Mouse (Mus musculus) intestine, embryonic 16.5 days (tissue): Measurements from ENCODE around the gene Abat. TPM values are rescaled to one million over a fixed set of nuclear protein-coding genes. Genes with fewer than 3 reads are reported as not detected.

Source experiments
- ATAC-seq: fragments of 200-750 bp; cut with Nextera tagmentation; 2 replicates; pipeline ENCODE4 v1.8.0; 2017; ENCODE audit warnings: moderate TSS enrichment, moderate library complexity
- H3K27ac ChIP-seq: fragments of 300-500 bp; sonication (generic); 2 replicates; pipeline ENCODE4 v1.5.1; 2014; ENCODE audit warnings: mild to moderate bottlenecking, low read length
- H3K27me3 ChIP-seq: fragments of 300-500 bp; sonication (generic); replicated peaks from 2 replicates; pipeline ENCODE4 v1.6.1; 2014; ENCODE audit warnings: low read length, control low read depth, mixed read lengths; ENCODE audit not compliant: control insufficient read depth, insufficient read depth
- H3K36me3 ChIP-seq: fragments of 300-500 bp; sonication (generic); 2 replicates; pipeline ENCODE4 v1.6.1; 2014; ENCODE audit warnings: low read length, control low read depth; ENCODE audit not compliant: control insufficient read depth, insufficient read depth
- H3K4me1 ChIP-seq: fragments of 300-500 bp; sonication (generic); 2 replicates; pipeline ENCODE4 v1.6.1; 2014; ENCODE audit warnings: low read length, control low read depth, mixed read lengths; ENCODE audit not compliant: control insufficient read depth, insufficient read depth
- H3K4me2 ChIP-seq: fragments of 300-500 bp; sonication (generic); 2 replicates; pipeline ENCODE4 v1.6.1; 2014; ENCODE audit warnings: low read depth, low read length, control low read depth
- H3K4me3 ChIP-seq: fragments of 300-500 bp; sonication (generic); 2 replicates; pipeline ENCODE4 v1.5.1; 2014; ENCODE audit warnings: mild to moderate bottlenecking, low read length
- H3K9ac ChIP-seq: fragments of 300-500 bp; sonication (generic); 2 replicates; pipeline ENCODE4 v1.6.1; 2014; ENCODE audit warnings: low read depth, low read length
- H3K9me3 ChIP-seq: fragments of 300-500 bp; sonication (generic); 2 replicates; pipeline ENCODE4 v1.6.1; 2016; ENCODE audit warnings: low read length, control low read depth; ENCODE audit not compliant: control insufficient read depth
- WGBS: fragments of 180-500 bp; shearing (Covaris S2); extraction: QIAGEN DNeasy Blood & Tissue Kit; methylation state at CpG from one replicate; pipeline ENCODE4 v1.1.7; 2014; 5-methylcytosine and 5-hydroxymethylcytosine counted together
- polyA plus RNA-seq: library from polyadenylated mRNA; unstranded; fragments of >200 nt; fragmentation: Nextera tagmentation; extraction: Ambion mirVana; gene quantifications from 2 replicates; pipeline ENCODE4 v1.2.1, GENCODE M21; 2015

Abat gene
- polyA plus RNA-seq, 1 experiment from 2014 or later = 80.0 TPM

DNA sequence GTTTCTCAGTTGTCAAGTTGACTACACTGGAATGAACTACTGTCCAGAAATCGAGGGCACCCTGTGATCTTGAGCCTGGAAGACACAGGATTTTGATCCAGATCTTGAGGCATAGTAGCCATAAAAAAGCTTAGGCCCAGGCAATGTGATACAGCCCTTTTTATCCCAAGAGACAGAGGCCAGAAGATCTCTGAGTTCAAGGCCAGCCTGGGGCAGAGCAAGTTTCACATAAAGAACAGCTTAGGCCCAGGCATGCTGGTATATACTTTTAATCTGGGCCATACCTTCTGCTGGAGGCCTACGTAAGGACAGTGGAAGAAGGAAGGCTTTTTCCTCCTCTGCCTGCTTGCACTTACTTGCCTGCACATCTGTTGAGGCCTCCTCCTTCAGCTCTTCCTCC lies 51.6 kb downstream of the Abat start:
- Histone ChIP-seq H3K9ac (no peak overlapping the region), H3K36me3 (no peaks in the 10 kb centered on the region), H3K4me2 (no peak overlapping the region), H3K4me1 (peaks cover 17% of the 10 kb centered on the region), H3K9me3 (peaks cover 4% of the 10 kb centered on the region), H3K27ac (peak overlapping the region; percentile 91), H3K27me3 (no peaks in the 10 kb centered on the region), H3K4me3 (no peak overlapping the region)
- WGBS = 74% methylated on average over 2 of the region's 2 CpGs
- no peak for ATAC-seq

DNA sequence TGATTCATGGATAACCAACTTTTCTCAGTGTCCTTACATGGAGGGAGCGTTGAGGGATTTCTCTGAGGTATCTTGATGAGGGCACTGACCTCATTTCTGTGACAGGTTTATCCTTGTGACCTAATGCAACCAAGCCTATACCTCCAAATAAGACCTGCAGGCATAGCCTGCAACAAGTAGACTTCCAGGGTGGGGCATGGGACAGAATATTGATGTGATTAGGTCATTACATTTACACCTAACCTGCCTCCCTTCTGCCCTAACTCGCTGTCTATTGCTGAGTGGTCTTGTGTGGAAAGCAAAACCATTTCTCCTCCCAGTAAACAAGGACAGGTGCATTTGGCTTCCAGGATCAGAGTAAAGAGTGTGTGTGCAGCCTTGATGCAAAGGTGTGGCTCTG lies 52.3 kb downstream of the Abat start:
- Histone ChIP-seq H3K27me3 (no peaks in the 10 kb centered on the region), H3K9me3 (no peaks in the 10 kb centered on the region), H3K9ac (no peak overlapping the region), H3K4me3 (no peak overlapping the region), H3K4me1 (peaks cover 24% of the 10 kb centered on the region), H3K4me2 (no peak overlapping the region; the same call in 1 of the 2 replicates), H3K27ac (peak overlapping the region; percentile 91), H3K36me3 (no peaks in the 10 kb centered on the region)
- ATAC-seq = peak; percentile 53
- WGBS = 60% methylated on average over 2 of the region's 2 CpGs

DNA sequence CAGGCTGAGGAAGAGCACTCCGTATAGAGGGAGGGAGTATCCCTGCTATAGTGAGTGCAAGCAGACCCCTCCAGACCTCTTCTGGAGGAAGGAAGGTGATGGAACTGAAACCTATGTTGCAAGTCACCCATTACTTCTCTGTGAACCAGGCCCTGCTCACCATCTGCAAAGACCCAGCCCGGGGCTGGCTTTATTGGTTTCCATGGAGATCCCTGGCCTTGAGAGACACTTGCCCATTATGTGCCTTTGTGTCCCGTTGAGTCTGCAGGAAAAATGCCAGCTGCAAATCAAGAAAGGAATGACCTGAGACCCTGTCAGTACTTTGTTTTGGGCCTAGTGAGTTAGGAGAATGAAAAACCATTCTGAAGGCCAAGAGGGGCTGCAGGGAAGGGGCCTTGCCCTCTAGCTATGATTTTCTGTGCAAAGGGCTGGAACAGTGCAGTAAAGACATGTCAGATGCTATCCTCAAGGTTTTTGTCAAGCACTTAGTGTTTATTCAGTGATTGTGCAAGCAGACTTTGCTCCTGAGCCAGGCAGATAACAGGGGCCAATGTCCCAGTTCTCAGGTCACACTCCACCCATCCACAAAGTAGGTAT lies 53.0 kb downstream of the Abat start:
- no peaks in the 10 kb centered on the region for H3K27me3 ChIP-seq
- peak overlapping the region; percentile 91 for H3K27ac ChIP-seq
- no peak overlapping the region for H3K9ac ChIP-seq
- no peaks in the 10 kb centered on the region for H3K9me3 ChIP-seq
- H3K36me3 ChIP-seq = no peaks in the 10 kb centered on the region
- no peak overlapping the region for H3K4me3 ChIP-seq
- peak overlapping the region; percentile 17; the same call in 1 of the 2 replicates for H3K4me2 ChIP-seq
- ATAC-seq = peak; percentile 90
- H3K4me1 ChIP-seq = peaks cover 27% of the 10 kb centered on the region
- 11% methylated on average over 3 of the region's 3 CpGs for WGBS

DNA sequence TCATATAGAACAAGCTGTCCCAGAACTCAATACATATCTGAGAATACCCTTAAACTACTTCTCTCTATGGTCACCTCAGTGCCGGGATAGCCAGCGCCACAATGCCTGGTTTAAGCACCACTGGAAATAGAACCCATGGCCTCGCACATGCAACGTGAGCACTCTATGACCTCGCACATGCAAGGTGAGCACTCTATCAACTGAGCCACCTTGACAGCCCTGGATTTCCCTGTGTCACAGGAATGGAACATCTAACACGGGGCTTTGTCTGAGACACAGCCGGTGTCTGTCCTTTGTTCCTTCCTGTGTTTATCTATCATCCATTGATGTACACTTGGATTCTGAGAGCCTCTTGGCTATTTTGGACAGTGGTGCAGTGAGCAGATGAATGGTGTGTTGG lies 55.7 kb downstream of the Abat start:
- Histone ChIP-seq H3K9ac (no peak overlapping the region), H3K27ac (no peak overlapping the region), H3K27me3 (no peaks in the 10 kb centered on the region), H3K36me3 (no peaks in the 10 kb centered on the region), H3K4me3 (no peak overlapping the region), H3K9me3 (no peaks in the 10 kb centered on the region), H3K4me1 (peaks cover 32% of the 10 kb centered on the region), H3K4me2 (no peak overlapping the region)
- WGBS = 79% methylated on average over 7 of the region's 7 CpGs
- no peak for ATAC-seq

DNA sequence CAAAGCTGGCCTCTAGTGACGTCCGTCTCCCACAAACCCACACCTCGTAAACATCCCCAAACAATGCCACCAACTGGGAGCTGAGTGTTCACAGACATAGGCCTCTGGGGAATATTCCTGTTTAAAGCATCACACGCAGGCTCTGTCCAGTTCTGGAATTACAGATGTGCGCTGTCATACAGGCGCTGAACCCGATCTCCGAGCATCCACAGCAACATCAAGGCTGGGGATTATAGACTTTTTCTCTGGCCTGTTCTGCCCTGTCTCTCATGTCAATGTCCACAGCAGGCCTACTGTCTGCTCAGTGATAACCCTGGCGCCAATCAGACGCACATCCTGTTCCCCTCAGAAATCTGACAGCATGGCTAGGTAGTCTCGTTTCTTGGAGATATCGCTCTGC lies 57.1 kb downstream of the Abat start:
- no peak for ATAC-seq
- WGBS = 72% methylated on average over 12 of the region's 12 CpGs
- H3K4me2 ChIP-seq = no peak overlapping the region
- no peaks in the 10 kb centered on the region for H3K27me3 ChIP-seq
- no peaks in the 10 kb centered on the region for H3K36me3 ChIP-seq
- no peak overlapping the region for H3K9ac ChIP-seq
- peaks cover 23% of the 10 kb centered on the region for H3K4me1 ChIP-seq
- H3K9me3 ChIP-seq = no peaks in the 10 kb centered on the region
- H3K27ac ChIP-seq = peak overlapping the region; percentile 57
- no peak overlapping the region for H3K4me3 ChIP-seq

DNA sequence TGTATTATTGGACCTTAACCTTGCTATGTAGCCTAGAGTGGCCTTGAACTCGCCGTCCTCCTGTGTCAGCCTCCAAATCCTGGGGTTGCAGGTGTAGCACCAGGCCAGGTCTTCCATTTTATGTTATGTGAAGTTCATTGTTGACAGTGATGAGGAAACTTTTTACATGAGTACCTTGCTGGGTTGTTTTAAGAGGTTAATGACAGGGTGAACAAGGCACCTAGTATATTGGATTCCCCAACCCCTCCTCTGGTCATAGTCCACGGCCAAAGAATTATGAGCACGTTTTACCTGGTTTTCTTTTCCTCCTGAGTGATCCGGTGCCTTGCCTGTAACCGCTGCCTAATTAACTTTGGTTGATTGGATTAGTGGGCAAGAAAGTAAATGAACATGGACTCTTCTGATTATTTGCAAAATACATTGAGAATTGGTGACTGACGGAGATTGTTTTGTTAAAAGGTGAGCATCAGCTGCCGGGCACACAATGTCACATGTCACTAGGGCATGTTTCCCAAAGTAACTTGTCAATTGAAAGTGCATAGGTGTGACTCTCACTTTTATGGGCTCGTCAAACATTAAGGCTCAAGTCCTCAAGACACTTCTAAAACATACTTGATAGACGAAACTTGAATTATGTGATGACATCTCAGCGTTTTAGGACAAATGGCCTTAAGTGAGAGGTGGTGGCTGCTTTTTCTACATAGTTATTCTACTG lies 57.8 kb downstream of the Abat start:
- peak; percentile 36 for ATAC-seq
- Histone ChIP-seq H3K9ac (no peak overlapping the region), H3K36me3 (no peaks in the 10 kb centered on the region), H3K27me3 (no peaks in the 10 kb centered on the region), H3K4me3 (no peak overlapping the region), H3K4me2 (no peak overlapping the region), H3K9me3 (no peaks in the 10 kb centered on the region), H3K27ac (peak overlapping the region; percentile 57), H3K4me1 (peaks cover 16% of the 10 kb centered on the region)
- WGBS = 68% methylated on average over 11 of the region's 11 CpGs

DNA sequence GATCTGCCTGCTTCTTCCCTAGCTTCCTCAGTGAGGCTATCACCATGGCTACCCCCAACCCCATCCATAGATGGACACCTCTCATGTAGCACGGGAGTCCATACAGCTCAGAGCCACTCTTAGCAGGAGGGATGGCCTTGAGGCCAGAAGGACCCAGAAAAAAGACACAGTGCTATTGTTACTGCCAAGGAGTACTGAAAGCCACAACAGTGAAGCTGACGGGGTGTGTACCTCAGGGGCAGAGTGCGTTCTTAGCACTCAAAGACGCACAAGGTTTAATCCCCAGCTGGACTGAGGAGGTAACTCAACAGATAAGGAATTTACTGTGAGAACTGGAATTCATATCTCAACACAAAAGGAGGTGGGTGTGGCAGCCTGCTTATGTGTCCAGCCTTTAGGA lies 59.8 kb downstream of the Abat start:
- Histone ChIP-seq H3K9me3 (no peaks in the 10 kb centered on the region), H3K4me1 (peaks cover 15% of the 10 kb centered on the region), H3K9ac (no peak overlapping the region), H3K27ac (0 out of 2 replicates have a peak overlapping the region, but pooled peaks have one; percentile 1), H3K36me3 (no peaks in the 10 kb centered on the region), H3K4me3 (no peak overlapping the region), H3K27me3 (no peaks in the 10 kb centered on the region), H3K4me2 (no peak overlapping the region)
- WGBS = 63% methylated on average over 4 of the region's 4 CpGs
- peak; percentile 58 for ATAC-seq

DNA sequence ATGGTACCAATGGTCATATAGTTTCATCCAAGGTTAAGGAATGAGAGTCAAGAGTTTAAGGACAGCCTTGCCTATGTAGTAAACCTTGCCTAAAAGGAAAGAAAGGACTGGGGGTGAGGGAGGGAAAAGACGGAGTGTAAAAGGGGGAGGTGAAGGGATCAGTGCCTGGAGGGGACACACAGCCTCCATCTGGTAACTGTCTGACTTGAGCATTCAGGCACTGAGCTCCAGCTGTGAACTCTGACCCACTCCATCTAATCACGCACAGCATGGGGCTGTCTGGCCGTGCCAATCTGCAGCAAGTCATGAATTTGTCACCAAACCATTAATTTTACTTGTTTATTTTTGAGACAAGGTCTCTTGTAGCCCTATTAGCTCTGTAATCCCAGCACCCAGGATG lies 60.5 kb downstream of the Abat start:
- H3K4me1 ChIP-seq = peaks cover 15% of the 10 kb centered on the region
- no peak overlapping the region for H3K4me2 ChIP-seq
- ATAC-seq = no peak
- no peak overlapping the region for H3K27ac ChIP-seq
- H3K36me3 ChIP-seq = 0 out of 2 replicates have a peak, but pooled peaks cover 4% of the 10 kb centered on the region
- 48% methylated on average over 3 of the region's 3 CpGs for WGBS
- H3K27me3 ChIP-seq = no peaks in the 10 kb centered on the region
- H3K9me3 ChIP-seq = no peaks in the 10 kb centered on the region
- no peak overlapping the region for H3K9ac ChIP-seq
- no peak overlapping the region for H3K4me3 ChIP-seq

DNA sequence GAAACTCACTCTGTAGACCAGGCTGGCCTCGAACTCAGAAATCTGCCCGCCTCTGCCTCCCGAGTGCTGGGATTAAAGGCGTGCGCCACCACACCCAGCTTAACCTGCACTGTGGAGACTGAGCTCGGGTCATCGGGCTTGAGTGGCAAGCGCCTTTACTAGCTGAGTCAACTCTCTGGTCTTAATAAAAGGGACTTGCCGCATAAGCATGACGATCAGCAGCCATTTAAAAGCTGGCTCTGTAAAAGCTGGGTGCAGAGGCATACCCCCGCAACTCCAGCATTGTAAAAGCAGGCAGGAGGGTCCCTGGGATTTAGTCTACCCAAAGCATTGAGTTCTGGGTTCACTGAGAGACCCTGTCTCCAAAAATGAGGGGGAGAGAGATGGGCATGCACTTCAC lies 61.1 kb downstream of the Abat start:
- H3K27me3 ChIP-seq = no peaks in the 10 kb centered on the region
- H3K4me3 ChIP-seq = no peak overlapping the region
- H3K27ac ChIP-seq = no peak overlapping the region
- H3K9me3 ChIP-seq = no peaks in the 10 kb centered on the region
- peaks cover 18% of the 10 kb centered on the region for H3K4me1 ChIP-seq
- H3K4me2 ChIP-seq = no peak overlapping the region
- no peak overlapping the region for H3K9ac ChIP-seq
- ATAC-seq = no peak
- 89% methylated on average over 11 of the region's 11 CpGs for WGBS
- H3K36me3 ChIP-seq = peaks cover 4% of the 10 kb centered on the region; the same call in 1 of the 2 replicates
